ENCODE assay signal across 8 mouse cellular contexts in the genomic region with DNA sequence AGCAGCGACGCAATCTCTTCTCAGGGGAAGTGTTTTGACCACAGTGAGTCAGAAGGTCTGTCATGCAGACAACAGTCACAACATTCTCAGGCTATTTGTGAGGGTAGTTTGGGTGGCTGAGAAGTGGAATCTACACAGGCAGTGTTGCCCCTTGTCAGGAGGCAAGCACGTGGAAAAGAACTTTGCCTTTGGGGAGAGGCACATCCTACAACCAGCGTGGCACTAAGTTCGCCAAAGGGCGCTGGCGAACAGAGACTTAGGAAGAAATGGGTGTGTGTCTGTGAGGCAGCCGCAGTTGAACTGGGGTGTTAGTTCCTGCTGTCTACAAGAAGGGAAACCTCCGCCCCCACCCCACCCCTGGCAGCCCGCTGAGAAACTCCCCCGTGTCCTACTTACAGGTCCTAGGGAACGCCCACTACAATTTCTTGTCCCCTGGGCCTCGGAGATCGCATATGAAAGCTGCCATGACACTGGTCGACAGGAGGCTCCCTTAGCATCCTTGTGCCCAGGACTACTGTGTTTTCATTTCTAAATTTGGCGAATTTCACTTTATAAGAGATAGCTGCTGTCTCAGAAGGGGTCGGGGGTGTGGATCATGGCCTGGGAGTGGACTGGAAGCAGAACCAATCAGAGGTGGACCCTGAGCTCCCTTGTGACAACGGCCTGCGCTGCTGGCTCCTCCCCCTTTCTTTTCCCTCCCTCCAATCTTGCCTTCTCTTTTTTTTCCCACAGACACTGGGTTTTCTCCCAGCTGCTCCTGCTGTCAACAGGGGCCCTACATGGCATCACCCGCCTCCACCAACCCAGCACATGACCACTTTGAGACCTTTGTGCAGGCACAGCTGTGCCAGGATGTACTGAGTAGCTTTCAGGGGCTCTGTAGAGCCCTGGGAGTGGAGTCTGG. TPM values are rescaled to one million over a fixed set of nuclear protein-coding genes. Genes with fewer than 3 reads are reported as not detected.
A peak's percentile ranks its signal among the peaks of the same experiment; 100 is the strongest.
DNase-seq lines count a peak whose midpoint lies in the region; ATAC-seq and TF ChIP-seq lines count a peak whose summit lies in the region.

No protein-coding gene starts in this region.

- H3K36me3 ChIP-seq in ES-E14 (ENCODE audit: control insufficient read depth, insufficient read depth, low read length, poor library complexity, severe bottlenecking), result peaks cover 4% of the 10 kb centered on the region; the same call in 1 of the 2 replicates
- no peaks in the 10 kb centered on the region for H3K36me3 ChIP-seq in hindbrain, embryonic 15.5 days

- H3K9ac ChIP-seq in ES-E14 (ENCODE audit: insufficient read depth, low read depth, low read length, poor library complexity, severe bottlenecking), result peak overlapping the region; percentile 40; the same call in 1 of the 2 replicates
- peak overlapping the region; percentile 63 for H3K9ac ChIP-seq in hindbrain, embryonic 15.5 days

- peaks cover 2 to 28% of the 10 kb centered on the region in 2 experiments for H3K4me1 ChIP-seq in ES-E14 (ENCODE audit: control insufficient read depth in 2 of 2, insufficient read depth in 2 of 2, low read length in 2 of 2, poor library complexity in 1 of 2)
- H3K4me1 ChIP-seq in hindbrain, embryonic 15.5 days (replicated peaks), result peaks cover 28% of the 10 kb centered on the region

- H3K9me3 ChIP-seq in ES-E14 (ENCODE audit: control insufficient read depth, insufficient read depth, low read depth, low read length), result no peaks in the 10 kb centered on the region
- H3K9me3 ChIP-seq in hindbrain, embryonic 15.5 days, result no peaks in the 10 kb centered on the region

- peak overlapping the region; percentile 97 for H3K4me2 ChIP-seq in hindbrain, embryonic 15.5 days

- no peak for TF ChIP-seq POLR2A in brain, embryonic 14.5 days (IDR thresholded peaks at IDR 0.05; ENCODE audit: borderline replicate concordance, extremely low read depth, insufficient read depth, insufficient read length, poor library complexity, severe bottlenecking)

- ATAC-seq in hindbrain, embryonic 15.5 days (ENCODE audit: low FRiP score, low read depth), result peak; percentile 72

- TF ChIP-seq CTCF in brain, embryonic 14.5 days (IDR thresholded peaks at IDR 0.05; ENCODE audit: borderline replicate concordance, extremely low read depth, insufficient read depth, insufficient read length), result no peak

- peak overlapping the region; percentile 64 to 97 for H3K4me3 ChIP-seq in ES-E14 (ENCODE audit: insufficient read depth in 1 of 2, low read depth in 1 of 2, low read length in 2 of 2, poor library complexity in 1 of 2, severe bottlenecking in 1 of 2)
- H3K4me3 ChIP-seq in hindbrain, embryonic 15.5 days, result peak overlapping the region; percentile 55

- in situ Hi-C loops in ES-E14 (cut with MboI; ENCODE audit: low sequenced_read_pairs in 2 of 2, unreplicated experiment in 2 of 2), result no loop called here

- peak; percentile 60 for DNase-seq in ES-E14 (ENCODE audit: low read depth, low spot score)
- DNase-seq in brain, embryonic 14.5 days (ENCODE audit: low read depth), result peak; percentile 90
- peak; percentile 81 for DNase-seq in gastrocnemius, adult 18-20 months (ENCODE audit: low spot score)
- DNase-seq in left cerebral cortex, adult 8-10 months (ENCODE audit: low spot score in 2 of 2), result peak; percentile 29 to 67
- peak; percentile 79 to 88 for DNase-seq in lung, postnatal 4 days
- DNase-seq in right cerebral cortex, postnatal 10 days (ENCODE audit: low spot score in 2 of 2), result peak; percentile 76 to 85
- DNase-seq in T-cell, adult 2 months (ENCODE audit: low spot score), result no peak

- peak overlapping the region; percentile 37 for H3K27ac ChIP-seq in ES-E14 (ENCODE audit: insufficient read depth, low read depth, low read length, poor library complexity, severe bottlenecking)
- H3K27ac ChIP-seq in hindbrain, embryonic 15.5 days (replicated peaks), result peak overlapping the region; percentile 81

- 3% methylated on average over 20 of the region's 20 CpGs for WGBS in hindbrain, embryonic 15.5 days

- H3K27me3 ChIP-seq in hindbrain, embryonic 15.5 days, result no peaks in the 10 kb centered on the region

TF ChIP-seq in ES-E14, 5 proteins besides CTCF, POLR2A, EP300 and RAD21:
- TF ChIP-seq HCFC1 (IDR thresholded peaks at IDR 0.05; ENCODE audit: borderline replicate concordance, insufficient read depth, low read length) (no peak), CHD2 (IDR thresholded peaks at IDR 0.05; ENCODE audit: low read depth, low read length) (no peak), ZC3H11A (IDR thresholded peaks at IDR 0.05; ENCODE audit: borderline replicate concordance, low read depth, low read length) (no peak), ZNF384 (IDR thresholded peaks at IDR 0.05; ENCODE audit: low read depth, low read length) (no peak), MAFK (IDR thresholded peaks at IDR 0.05; ENCODE audit: insufficient read depth, low read depth, low read length) (no peak)

RNA-seq across cellular contexts. Expression of a gene that starts 1.4 kb away (rescaled TPM):
- total RNA-seq in ES-E14 (2012; rRNA removed), result 35.3 and 54.7 TPM in 2 replicates
- 34.2 and 44.8 TPM in 2 replicates for polyA plus RNA-seq in brain, embryonic 14.5 days (2012; rRNA removed)
- total RNA-seq in gastrocnemius, adult 18-20 months (2021), result 1 to 10 TPM; 4.0 to 7.8 TPM
- polyA plus RNA-seq in hindbrain, embryonic 15.5 days (2015; fragmentation: Nextera tagmentation; extraction: Ambion mirVana), result 24.6 and 29.1 TPM in 2 replicates
- total RNA-seq in left cerebral cortex, adult 8-10 months (2022), result 10 to 100 TPM; 18.1 to 23.4 (median 21.1) TPM

RNA-seq across cellular contexts. Expression of a gene that starts 12.6 kb away (rescaled TPM):
- total RNA-seq in ES-E14 (2012; rRNA removed), result 31.7 and 54.8 TPM in 2 replicates
- 41.5 and 52.2 TPM in 2 replicates for polyA plus RNA-seq in brain, embryonic 14.5 days (2012; rRNA removed)
- total RNA-seq in gastrocnemius, adult 18-20 months (2021), result 1 to 10 TPM; 9.2 to 9.9 TPM
- 45.6 and 48.3 TPM in 2 replicates for polyA plus RNA-seq in hindbrain, embryonic 15.5 days (2015; fragmentation: Nextera tagmentation; extraction: Ambion mirVana)
- total RNA-seq in left cerebral cortex, adult 8-10 months (2022), result 10 to 100 TPM; 12.8 to 19.8 (median 15.3) TPM

RNA-seq across cellular contexts. Expression of a gene that starts 12.7 kb away (rescaled TPM):
- 0.53 TPM in 1 of 2 replicates, not detected in the other for total RNA-seq in ES-E14 (2012; rRNA removed)
- 2.0 and 2.1 TPM in 2 replicates for polyA plus RNA-seq in brain, embryonic 14.5 days (2012; rRNA removed)
- not detected for total RNA-seq in gastrocnemius, adult 18-20 months (2021)
- 3.7 and 4.5 TPM in 2 replicates for polyA plus RNA-seq in hindbrain, embryonic 15.5 days (2015; fragmentation: Nextera tagmentation; extraction: Ambion mirVana)
- 1 to 10 TPM; 5.4 to 8.0 (median 6.6) TPM for total RNA-seq in left cerebral cortex, adult 8-10 months (2022)

RNA-seq across cellular contexts. Expression of a gene that starts 27.3 kb away (rescaled TPM):
- total RNA-seq in ES-E14 (2012; rRNA removed), result 11.9 and 12.7 TPM in 2 replicates
- polyA plus RNA-seq in brain, embryonic 14.5 days (2012; rRNA removed), result 23.0 and 23.1 TPM in 2 replicates
- 1 to 10 TPM; 4.6 to 5.0 TPM for total RNA-seq in gastrocnemius, adult 18-20 months (2021)
- polyA plus RNA-seq in hindbrain, embryonic 15.5 days (2015; fragmentation: Nextera tagmentation; extraction: Ambion mirVana), result 18.3 and 19.5 TPM in 2 replicates
- 10 to 100 TPM; 18.1 to 22.1 (median 20.1) TPM for total RNA-seq in left cerebral cortex, adult 8-10 months (2022)

RNA-seq across cellular contexts. Expression of a gene that starts 41.7 kb away (rescaled TPM):
- 112 and 127 TPM in 2 replicates for total RNA-seq in ES-E14 (2012; rRNA removed)
- polyA plus RNA-seq in brain, embryonic 14.5 days (2012; rRNA removed), result 57.1 and 58.2 TPM in 2 replicates
- 100 to 1,000 TPM; 145 to 153 TPM for total RNA-seq in gastrocnemius, adult 18-20 months (2021)
- polyA plus RNA-seq in hindbrain, embryonic 15.5 days (2015; fragmentation: Nextera tagmentation; extraction: Ambion mirVana), result 53.4 and 55.4 TPM in 2 replicates
- total RNA-seq in left cerebral cortex, adult 8-10 months (2022), result 10 to 100 TPM; 71.8 to 75.3 (median 74.1) TPM
